Mouse (Mus musculus): ENCODE measurements around the gene Grik3.

Grik3 gene

GRCm38 (mm10) chr4:125705746-125706145, 215.2 kb downstream of the Grik3 start:
- in situ Hi-C loops (cut with MboI, MseI): no loop called here

DNA sequence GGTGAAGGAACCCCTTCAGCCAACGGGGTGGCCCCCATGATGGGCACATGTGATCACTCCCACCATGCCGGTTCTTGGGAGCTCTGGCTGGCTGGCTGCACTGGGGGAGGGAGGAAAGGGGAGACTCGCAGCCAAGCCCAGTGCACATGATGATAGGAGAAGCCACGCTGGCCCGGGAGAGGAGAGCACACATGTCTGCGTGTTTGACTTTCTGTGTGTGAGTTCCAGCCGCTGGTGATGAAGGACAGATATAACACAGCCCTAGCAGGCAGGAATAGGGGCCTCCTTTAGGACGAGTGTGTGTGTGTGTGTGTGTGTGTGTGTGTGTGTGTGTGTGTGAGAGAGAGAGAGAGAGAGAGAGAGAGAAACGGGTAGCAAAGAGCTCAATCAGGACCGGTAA, 219.2 kb downstream of the Grik3 start:
- in situ Hi-C loops (cut with MboI, MseI): no loop called here

GRCm38 (mm10) chr4:125717881-125718280, 227.4 kb downstream of the Grik3 start:
- in situ Hi-C loops (cut with MboI, MseI): no loop called here

GRCm38 (mm10) chr4:125718429-125719140, 228.1 kb downstream of the Grik3 start:
- in situ Hi-C loops (cut with MboI, MseI): no loop called here

- in situ Hi-C loops (cut with MboI, MseI): no loop called here
These were observed 235.7 kb downstream of the Grik3 start for GRCm38 (mm10) chr4:125726241-125726640.

GRCm38 (mm10) chr4:125727030-125727429, 236.5 kb downstream of the Grik3 start:
- in situ Hi-C loops (cut with MboI, MseI): no loop called here

DNA sequence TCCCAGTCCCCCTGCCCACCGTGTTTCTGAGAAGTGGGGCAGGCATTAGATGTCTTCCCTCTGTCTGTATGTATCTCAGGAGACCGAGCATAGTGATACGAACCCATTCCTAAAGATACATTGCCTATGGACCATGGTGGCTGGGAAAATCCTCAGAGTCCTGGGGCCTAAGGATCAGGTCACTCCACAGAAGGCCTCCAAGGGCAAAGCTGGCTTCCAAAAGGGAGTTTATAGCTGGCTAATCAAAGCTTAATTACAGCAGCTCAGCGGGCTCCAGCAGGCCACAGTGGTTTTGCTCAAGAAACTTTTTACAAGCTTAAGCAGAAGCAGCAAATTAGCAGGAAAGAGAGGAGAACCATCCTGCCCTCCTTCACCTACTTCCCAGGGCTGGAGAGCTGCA, 237.1 kb downstream of the Grik3 start:
- in situ Hi-C loops (cut with MboI, MseI): no loop called here

DNA sequence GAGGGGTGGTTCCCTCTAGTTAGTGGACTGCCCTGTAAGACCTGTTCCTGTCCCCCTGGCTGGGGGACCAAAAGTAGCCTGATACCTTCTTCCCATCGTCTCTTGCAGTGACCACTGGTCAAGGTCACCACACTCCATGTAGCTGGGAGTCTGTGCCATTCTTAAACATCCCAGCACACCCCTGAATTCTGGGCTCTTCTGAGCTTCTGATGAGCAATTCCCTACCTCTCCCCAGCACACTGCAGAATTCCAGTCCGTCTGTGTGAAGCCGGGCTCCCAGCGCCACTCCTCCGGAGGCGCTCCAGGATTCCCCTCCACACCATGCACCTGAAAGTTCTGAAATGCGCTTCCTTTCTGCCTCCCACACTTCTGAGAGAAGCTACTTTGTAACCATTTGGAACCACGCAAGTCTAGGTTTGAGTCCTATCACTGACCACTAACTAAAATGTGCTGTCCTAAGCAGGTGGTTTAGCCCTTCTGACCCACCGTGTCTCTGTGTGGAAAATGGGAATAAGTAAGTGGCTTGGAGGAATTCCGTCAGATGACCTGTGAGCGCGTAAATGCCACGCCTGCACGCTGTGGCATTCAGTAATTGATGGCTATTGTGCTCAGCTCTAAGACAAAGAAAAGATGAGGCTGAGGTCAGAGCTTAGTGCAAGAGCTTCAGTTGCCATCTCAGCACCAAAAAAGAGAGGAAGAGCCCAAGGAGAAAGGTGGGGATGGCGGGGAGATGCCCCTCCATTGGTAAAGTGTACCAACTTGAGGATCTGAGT, 237.8 kb downstream of the Grik3 start:
- in situ Hi-C loops (cut with MboI, MseI): no loop called here

DNA sequence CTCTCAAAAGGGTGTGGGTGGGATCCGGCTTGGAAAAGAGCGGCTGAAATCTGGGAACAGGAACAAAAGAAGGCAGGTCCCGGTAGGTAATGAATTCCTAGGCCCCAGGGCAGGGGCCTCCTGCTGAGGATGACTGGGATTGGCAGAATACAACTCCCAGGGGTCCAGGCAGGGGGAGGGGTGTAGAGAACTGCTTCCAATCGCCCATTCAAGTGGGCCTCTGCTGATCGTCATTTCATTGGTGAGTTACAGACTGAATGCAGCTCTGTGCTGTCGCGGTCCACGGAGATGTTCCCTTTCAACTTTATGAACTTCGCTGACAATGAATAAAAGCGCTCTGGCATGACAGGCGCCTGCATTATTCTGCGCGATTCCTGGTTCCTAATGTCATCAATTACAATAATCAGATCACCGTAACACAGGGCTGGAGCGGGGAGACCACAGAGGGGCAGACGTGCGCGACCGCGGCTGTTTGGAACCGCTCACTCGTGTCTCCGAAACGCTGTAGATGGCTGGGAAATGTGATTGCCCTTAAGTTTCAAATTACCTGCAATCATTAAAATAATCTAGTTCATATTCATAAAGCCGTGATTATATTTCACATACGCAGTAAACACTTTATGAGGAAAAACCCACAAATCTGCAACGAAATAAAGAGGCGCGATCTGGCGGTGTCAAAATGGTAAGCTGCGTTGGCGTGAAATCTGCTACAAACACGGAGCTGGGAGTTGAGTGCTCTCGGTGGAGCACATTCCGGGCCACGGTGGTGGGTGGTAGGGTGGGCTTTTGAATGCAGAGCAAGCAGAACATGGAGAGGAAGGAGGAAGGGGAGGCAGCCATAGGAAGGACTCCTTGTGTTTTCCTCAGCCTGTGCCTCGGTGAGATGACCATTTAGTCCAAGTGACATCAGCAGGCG, 239.1 kb downstream of the Grik3 start:
- in situ Hi-C loops (cut with MboI, MseI): no loop called here

- in situ Hi-C loops (cut with MboI, MseI): no loop called here
These were observed 240.3 kb downstream of the Grik3 start for GRCm38 (mm10) chr4:125730751-125731150.

GRCm38 (mm10) chr4:125736783-125737182, 246.3 kb downstream of the Grik3 start:
- in situ Hi-C loops (cut with MboI, MseI): no loop called here

- in situ Hi-C loops (cut with MboI, MseI): no loop called here
These were observed 248.3 kb downstream of the Grik3 start for GRCm38 (mm10) chr4:125738825-125739224.

DNA sequence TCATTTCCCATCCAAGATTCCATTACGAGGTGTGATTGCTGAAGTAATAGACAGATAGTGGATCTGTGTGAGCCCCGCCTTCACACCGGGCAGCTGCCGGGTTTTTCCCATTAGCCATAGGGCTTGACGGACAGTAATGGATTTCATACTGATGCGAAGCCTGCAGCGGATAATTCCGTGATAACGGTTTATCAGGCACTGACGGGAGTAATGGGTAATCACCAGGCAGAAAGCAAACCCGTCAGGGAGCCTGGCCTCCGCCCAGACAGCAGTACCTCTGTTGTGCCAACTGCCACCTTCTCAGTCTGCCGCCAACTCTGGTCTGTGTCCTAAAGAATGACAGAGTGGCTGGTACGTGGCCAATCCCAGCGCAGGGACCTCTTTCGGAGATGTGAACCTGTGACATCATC, 251.7 kb downstream of the Grik3 start:
- in situ Hi-C loops (cut with MboI, MseI): no loop called here

DNA sequence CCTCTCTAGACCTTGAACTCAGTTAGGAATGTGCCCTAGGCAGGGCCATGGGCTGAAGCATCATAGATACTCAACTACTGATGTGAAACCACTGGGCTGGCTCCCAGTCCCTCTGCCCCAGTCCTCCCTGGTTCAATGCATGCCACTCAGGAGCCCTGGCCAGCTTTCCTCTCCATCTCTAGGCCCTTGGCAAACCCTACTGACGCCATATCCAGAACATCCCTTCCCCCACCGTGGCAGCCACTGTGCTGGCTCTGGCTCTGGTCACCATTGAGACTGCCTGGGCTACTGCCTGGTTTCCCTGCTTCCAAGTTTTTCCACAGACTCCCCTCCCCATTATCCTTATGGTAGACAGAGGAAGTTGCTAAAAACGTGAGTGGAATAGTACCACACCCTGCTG, 255.4 kb downstream of the Grik3 start:
- in situ Hi-C loops (cut with MboI, MseI): no loop called here

DNA sequence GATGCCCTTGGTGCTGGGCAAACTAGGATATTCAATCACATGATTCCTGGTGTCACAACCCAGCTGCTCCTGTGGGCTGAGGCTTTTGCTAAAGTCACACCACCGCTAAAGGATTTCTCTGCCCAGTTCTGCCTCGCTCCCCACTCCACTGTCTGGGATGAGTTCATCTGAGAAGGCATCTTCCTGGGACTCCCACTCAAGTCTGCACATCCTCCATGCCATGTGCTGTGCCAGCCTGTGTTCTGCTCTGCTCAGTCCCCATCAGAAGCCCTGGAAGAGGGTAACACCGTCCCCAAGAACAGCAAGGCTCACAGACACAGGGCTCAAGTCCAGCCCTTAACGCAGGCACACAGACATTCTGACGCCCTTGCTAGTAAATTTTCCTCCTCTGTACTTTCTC, 265.9 kb downstream of the Grik3 start:
- in situ Hi-C loops (cut with MboI, MseI): no loop called here

DNA sequence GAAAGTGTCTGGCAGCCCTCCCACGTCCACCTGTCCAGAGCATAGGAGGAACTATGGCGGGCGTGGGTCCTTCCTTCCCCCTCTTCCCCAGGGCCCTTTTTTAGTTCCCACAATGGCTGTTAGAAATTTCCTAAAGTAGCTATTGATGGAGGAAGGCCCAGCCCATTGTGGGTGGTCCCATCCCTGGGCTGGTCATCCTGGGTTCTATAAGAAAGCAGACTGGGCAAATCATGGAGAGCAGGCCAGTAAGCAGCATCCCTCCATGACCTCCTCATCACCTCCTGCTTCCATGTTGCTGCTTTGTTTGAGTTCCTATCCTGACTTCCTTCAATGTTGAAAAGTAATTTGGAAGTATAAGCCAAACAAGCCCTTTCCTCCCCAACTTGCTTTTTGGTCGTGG, 269.8 kb downstream of the Grik3 start:
- in situ Hi-C loops (cut with MboI, MseI): no loop called here

DNA sequence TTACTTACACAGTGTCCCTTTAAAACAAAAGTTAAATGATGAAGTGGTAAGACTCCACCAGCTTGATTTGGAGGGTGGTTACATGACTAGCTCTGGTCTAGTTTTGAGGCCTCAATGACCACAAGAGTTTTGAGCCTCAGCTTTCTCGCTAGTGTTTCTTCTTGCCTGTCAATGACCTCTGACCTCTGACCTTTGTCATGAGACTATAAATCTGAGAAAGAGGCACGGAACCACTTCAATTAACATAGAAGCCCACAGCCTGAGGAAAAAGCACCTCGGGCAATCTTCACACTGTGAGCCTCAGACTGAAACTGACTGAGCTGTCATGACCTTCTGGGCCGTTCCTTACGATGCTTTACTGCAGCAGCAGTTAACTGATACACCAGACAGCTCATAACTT, 272.6 kb downstream of the Grik3 start:
- in situ Hi-C loops (cut with MboI, MseI): no loop called here

Measured in T-helper 17 cell (primary cell).